Mouse (Mus musculus) adrenal gland (tissue): ENCODE results near the gene Chtf18.
"Not testable (repeated sequence)": the region's sequence is repeated elsewhere in the genome, so short reads cannot be mapped to it uniquely, and the experiment has no call there.

Experiments
- intact Hi-C: fragments of 180-260 bp; cut with DNase I; formaldehyde crosslinking; loops from one replicate; pipeline ENCODE4 v1.15.1; 2025
- long read RNA-seq, 2 experiments: library from polyadenylated mRNA; unstranded; transcript quantifications; one replicate each; pipeline ENCODE4 v2.0.0; 2020; ENCODE audit warnings: borderline replicate concordance in 1 of 2; ENCODE audit not compliant: insufficient replicate concordance in 1 of 2

Gene Chtf18
- long read RNA-seq, experiment 1, result 0 reads
- long read RNA-seq, experiment 2, partial matches to known transcripts, result 0 of 2 reads
- long read RNA-seq, experiment 2, other reads (novel, unspliced or antisense), result 0 of 2 reads

- intact Hi-C loops, result no loop called here
Measured at GRCm38 (mm10) chr17:25727265-25728008, at the start of gene Chtf18, which contains the start of gene Rpusd1. Chtf18 (minus strand) TSS chr17:25727419. Rpusd1 (plus strand) TSS chr17:25727670.

- intact Hi-C loops, result no loop called here
Measured at GRCm38 (mm10) chr17:25775318-25776062, 48.3 kb upstream of the Chtf18 start.

GRCm38 (mm10) chr17:25773549-25774120, 46.4 kb upstream of the Chtf18 start, which contains the start of gene Narfl:
Narfl (plus strand) TSS chr17:25773776.
- intact Hi-C loops, result loop anchor here (2.0 to 5.0 kb wide), 2 partner anchors 29 to 36 kb away; partner anchors contain the start of gene Mslnl

- intact Hi-C loops, result no loop called here
Measured at GRCm38 (mm10) chr17:25769331-25769730, 42.1 kb upstream of the Chtf18 start.

GRCm38 (mm10) chr17:25765886-25766285, 38.7 kb upstream of the Chtf18 start:
- intact Hi-C loops, result no loop called here

- intact Hi-C loops, result no loop called here
Measured at GRCm38 (mm10) chr17:25762591-25762990, 35.4 kb upstream of the Chtf18 start.

- intact Hi-C loops, result no loop called here
Measured at GRCm38 (mm10) chr17:25761561-25761970, 34.3 kb upstream of the Chtf18 start.

GRCm38 (mm10) chr17:25760148-25760547, 32.9 kb upstream of the Chtf18 start:
- intact Hi-C loops, result no loop called here

GRCm38 (mm10) chr17:25757691-25758090, 30.5 kb upstream of the Chtf18 start:
- intact Hi-C loops, result no loop called here

- intact Hi-C loops, result no loop called here
Measured at GRCm38 (mm10) chr17:25756378-25757242, 29.4 kb upstream of the Chtf18 start.

- intact Hi-C loops, result no loop called here
Measured at GRCm38 (mm10) chr17:25755627-25756377, 28.6 kb upstream of the Chtf18 start.

GRCm38 (mm10) chr17:25755086-25755485, 27.9 kb upstream of the Chtf18 start:
- intact Hi-C loops, result no loop called here

GRCm38 (mm10) chr17:25754241-25754640, 27.0 kb upstream of the Chtf18 start, which contains the start of gene Msln:
Msln (minus strand) TSS chr17:25754378.
- intact Hi-C loops, result no loop called here

GRCm38 (mm10) chr17:25751446-25751845, 24.2 kb upstream of the Chtf18 start:
- intact Hi-C loops, result no loop called here

GRCm38 (mm10) chr17:25749314-25749713, 22.1 kb upstream of the Chtf18 start:
- intact Hi-C loops, result no loop called here

- intact Hi-C loops, result no loop called here
Measured at GRCm38 (mm10) chr17:25748238-25748637, 21.0 kb upstream of the Chtf18 start.

GRCm38 (mm10) chr17:25744311-25744710, 17.1 kb upstream of the Chtf18 start:
- intact Hi-C loops, result no loop called here

GRCm38 (mm10) chr17:25743831-25744230, 16.6 kb upstream of the Chtf18 start:
- intact Hi-C loops, result no loop called here

- intact Hi-C loops, result not testable (repeated sequence)
Measured at GRCm38 (mm10) chr17:25741471-25741870, 14.3 kb upstream of the Chtf18 start.

- intact Hi-C loops, result loop anchor here (5.0 kb wide), 1 partner anchor 33 kb away; the partner anchor contains the start of gene Narfl
Measured at GRCm38 (mm10) chr17:25738861-25739260, 11.6 kb upstream of the Chtf18 start.
